Mouse (Mus musculus) C2C12 (cell line): ENCODE measurements around the gene Hinfp.

Experiments
- CEBPB ChIP-seq: IDR thresholded peaks from one replicate; pipeline ENCODE4 v1.6.1; 2011; ENCODE audit warnings: low read depth, mild to moderate bottlenecking, control low read depth, moderate library complexity
- CTCF ChIP-seq: IDR thresholded peaks from one replicate; pipeline ENCODE4 v1.5.1; 2011; ENCODE audit not compliant: control insufficient read depth, insufficient read depth, insufficient read length
- MYOD1 ChIP-seq: IDR thresholded peaks from one replicate; pipeline ENCODE4 v1.6.1; 2011; ENCODE audit warnings: low read depth; ENCODE audit not compliant: control insufficient read depth, insufficient read length

DNA sequence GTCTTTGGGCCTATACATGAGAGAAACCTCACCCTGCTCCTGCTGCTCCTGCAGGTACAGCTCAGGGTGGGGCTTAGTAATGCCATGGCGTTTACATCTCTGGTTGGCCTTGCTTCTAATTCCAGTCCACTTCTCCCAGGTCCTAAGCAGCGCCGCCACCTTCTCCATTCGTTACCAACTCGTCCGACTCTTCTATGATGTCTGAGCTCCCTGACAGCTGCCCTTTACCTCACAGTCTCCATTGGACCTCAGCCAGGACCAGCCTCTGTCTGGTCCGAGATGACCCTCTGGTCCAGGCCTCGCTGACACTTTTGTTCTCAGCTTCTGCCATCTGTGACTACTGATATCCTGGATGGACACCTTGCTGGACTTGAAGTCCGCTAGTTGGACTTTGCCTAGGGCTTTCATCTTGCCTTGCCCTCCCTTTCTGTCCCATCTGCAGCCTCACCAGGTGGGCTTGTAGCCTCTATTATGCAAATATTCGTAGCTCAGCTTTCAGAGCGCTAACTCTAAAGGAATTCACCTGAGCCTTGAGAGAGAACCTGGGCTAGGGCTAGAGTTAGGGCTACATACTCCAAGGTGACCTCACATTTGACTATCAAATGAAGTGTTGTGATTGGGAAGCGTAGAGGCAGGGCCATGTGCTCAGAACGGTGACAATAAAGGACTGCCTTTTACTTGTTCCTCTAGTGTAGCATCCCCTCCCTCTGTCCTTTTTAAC is 27.6 kb upstream of the Hinfp start:
- TF ChIP-seq CTCF, result no peak
- no peak for TF ChIP-seq MYOD1
- no peak for TF ChIP-seq CEBPB
